Mouse (Mus musculus): ENCODE results near the gene Mtch1.

Gene Mtch1

DNA sequence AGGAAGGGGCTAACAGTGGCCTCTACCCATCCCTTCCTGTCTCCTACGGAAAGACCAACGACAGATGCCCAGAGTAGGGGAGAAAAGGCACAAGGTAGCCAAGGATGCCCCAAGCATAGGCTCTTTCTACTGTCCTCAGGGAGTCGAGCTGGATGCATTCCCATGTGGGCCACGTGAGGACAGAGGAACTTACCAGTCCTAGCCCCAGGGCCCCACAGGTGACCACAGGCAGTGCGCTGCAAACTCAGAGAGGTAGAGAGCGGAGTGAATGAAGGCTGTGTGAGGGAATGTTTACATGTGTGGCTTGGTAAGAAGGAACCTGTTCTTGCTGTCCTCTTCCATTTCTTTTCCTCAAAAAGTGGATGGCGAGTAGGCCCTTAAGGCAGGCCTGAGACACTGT is 41.9 kb downstream of the Mtch1 start:
- no peak for DNase-seq (ENCODE audit: low spot score in 2 of 2)

DNA sequence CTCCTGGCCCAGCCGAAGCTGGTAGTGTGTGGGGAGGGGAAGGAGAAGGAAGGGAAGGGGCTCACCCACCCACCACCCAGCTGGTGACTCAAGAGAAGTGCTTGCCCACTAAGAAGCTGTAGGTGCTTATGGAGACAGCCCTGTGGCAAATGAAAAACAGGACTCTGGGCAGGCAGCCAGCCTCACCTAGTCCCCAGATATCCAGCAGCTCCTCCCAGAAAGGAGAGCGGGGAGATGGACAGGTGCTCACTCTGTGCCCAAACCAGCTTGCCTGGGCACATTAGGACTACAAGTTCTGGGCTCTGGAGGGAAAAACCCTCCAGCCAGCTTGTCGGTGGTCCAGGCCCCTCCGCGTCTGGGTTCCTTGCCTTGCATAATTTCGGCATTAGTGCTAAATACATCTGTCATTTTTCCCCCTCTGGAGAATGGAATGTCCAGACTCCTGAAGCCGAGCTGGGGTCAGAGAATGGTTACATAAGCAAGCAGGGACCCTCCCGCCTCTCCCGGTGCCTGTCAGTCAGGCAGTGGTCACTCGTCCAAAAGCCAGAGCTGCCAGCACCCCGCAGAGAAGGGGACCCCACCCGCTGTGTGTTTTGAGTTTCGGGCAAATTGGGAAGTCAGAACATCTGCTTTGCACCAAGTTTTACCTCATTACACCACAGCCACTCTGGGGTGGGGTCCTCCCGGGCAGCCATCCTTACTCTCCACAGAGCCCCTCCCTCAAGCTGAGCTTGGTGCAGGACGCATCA is 42.5 kb downstream of the Mtch1 start:
- DNase-seq (ENCODE audit: low spot score in 2 of 2), result peak in 1 of 2 experiments; percentile 14

DNA sequence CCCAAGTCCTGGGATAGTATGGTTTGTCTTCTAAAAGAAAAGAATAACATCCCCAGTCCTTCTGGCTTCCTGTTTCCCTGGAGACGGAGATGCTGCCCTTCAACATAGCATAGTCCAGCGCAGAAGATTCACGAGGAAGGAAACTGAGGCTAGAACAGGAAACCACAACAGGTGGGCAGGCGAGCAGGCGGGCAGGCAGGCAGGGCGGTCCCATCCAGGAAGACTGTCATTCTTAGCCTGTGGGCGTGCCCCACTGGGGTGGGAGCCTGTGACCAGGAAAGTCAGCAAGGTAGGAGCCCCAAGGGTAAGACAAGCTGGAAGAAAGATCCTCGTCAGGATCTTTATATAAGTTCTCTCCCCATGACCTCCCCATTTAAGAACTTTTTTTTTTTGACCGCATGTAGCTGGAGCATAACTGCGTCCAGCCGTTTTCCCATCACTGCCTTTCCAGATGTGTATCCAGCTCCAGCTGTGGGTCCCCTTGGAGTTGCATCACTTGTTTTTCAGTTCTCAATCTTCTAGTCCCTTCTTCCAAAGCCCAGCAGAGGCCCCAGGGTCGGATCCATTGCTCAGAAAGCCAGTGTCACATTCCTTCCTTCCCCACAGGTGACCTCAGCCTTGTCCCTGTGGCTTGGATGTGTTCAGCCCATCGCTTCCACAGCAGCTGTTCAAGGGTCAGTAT is 43.2 kb downstream of the Mtch1 start:
- peak; percentile 22 to 35 for DNase-seq (ENCODE audit: low spot score in 2 of 2)

DNA sequence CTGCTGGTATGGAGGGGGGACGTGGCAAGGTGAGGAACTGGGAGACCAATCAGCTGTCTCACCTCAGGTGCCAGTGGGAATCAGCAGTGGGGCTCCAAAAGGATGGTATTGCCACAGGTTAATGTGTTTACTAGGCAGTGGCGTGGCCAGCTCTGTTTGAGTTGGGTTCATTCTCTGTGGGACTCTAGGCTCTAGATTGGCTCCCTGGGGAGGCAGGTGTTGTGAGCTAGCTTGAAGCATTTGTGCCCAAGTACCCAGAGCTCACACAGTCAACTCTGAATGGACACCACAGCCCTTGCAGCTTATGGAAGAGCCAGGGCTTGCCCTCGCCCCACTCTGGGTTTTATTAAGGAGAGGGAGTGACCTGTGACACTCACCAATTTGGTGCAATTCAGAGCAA is 43.9 kb downstream of the Mtch1 start:
- DNase-seq (ENCODE audit: low spot score in 2 of 2), result no peak

DNA sequence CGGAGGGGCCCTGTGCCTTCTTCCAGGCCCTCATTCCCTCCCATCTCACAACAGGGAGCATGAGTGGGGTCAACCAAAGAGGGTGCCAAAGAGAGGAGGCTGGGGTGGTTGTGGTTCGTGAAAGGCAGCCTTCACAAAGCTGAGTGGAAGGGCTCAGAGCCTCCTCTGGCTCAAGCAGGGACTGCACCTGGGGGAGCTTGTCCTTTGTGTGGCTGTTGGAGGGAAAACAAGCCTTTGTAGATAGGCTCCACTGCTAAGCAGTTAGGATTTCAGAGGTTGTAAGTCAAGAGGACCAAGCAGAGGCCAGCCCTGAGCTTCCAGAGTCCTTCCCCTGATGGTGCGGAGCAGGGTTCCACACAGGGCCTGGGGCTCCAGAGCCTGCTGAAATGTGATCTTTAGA is 44.6 kb downstream of the Mtch1 start:
- DNase-seq (ENCODE audit: low spot score in 2 of 2), result peak in 1 of 2 experiments; percentile 43

DNA sequence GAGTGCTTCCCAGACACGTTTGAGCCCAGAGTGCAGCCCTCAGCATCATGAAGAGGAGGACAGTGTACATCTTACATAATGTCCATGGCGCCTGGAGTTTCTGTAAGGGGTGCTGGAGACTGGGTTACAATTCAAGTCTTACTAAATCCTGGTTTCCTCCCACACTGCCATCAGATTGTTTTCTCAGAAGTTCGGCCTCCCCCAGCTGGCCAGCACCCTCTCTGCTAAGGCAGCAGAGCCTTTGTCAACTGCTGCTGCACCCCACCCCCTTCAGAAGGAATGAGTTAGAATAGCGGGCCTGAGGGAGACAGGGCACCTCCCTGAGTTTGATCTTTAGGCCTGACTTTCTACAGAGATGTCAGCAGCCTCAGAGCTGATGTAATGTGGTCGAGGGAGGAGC is 45.6 kb downstream of the Mtch1 start:
- no peak for DNase-seq (ENCODE audit: low spot score in 2 of 2)

DNA sequence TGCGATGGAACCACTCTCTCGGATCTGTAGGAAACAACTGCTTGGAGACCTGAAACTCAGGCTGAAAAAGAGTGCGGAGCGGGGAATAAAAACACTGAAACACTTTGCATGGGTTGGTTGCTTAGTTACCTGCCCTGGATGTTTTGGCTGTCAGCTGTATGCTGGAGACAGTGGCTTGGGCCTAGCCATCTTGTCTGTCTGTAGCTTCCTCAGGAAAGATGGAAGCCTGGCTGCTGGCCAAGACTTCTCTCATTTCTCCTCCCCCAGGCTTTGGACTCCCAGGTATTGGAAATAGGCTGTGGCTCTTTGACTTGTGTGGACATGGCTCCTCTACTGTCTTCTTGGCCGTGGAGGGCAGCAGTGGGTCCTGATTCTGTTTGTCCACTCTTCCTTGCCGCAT is 46.3 kb downstream of the Mtch1 start:
- DNase-seq (ENCODE audit: low spot score in 2 of 2), result no peak

DNA sequence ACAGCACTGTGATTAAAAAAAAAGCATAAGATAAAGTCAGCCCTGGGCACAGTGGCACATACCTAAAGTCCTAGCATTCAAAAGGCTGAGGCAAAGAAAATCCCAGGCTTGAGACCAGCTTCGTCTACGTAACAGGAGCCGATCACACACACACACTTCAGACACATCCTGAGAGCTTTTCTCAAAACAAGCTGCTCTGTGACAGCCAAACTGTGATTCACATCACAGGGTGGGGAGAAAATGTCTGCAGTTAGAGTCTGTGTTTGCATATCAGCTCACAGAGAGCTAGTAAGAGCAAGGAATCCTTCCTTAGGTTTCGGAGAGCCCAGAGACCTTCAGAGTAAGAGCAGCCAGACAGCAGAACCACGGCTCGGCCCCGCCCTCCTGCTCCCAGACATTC is 46.8 kb downstream of the Mtch1 start:
- DNase-seq (ENCODE audit: low spot score in 2 of 2), result no peak

DNA sequence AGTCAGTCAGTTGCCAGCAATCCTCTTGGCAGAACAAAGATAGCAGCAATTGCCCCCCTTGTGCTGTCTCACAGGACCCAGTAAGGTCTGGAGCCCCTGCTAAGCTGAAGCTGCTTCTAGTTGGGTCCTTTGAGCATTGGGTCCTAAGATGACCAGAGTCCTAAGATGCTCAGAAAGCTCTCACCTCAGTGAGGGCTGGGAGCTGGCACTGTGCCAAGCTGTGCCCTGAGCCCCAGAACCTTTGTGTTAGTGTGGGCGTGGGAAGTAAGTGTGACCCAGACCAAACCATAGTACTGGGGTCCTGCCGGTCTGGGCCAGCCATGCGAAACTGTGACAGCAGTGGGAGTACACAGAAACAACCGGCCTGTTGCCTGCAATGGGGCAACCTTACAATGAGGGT is 48.5 kb downstream of the Mtch1 start:
- no peak for DNase-seq (ENCODE audit: low spot score in 2 of 2)

DNA sequence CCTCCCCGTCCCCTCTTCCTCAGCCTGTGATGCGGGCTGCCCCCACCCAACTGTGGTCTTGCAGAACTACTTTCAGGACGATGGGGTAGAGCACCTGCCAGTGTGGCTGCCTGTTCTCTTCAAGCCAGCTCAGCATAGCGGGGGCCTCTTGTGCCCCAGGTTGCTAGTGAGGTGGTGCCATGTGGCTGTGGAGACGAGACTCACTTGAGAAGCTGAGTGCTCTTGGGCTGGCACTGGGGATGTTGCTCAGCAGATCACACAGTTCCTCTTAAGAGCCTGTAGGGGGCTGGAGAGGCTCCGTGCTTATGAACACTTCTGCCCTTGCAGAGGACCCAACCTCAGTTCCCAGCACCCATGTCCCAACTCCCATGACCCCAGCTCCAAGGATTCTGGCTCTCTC is 49.9 kb downstream of the Mtch1 start:
- DNase-seq (ENCODE audit: low spot score in 2 of 2), result no peak

DNA sequence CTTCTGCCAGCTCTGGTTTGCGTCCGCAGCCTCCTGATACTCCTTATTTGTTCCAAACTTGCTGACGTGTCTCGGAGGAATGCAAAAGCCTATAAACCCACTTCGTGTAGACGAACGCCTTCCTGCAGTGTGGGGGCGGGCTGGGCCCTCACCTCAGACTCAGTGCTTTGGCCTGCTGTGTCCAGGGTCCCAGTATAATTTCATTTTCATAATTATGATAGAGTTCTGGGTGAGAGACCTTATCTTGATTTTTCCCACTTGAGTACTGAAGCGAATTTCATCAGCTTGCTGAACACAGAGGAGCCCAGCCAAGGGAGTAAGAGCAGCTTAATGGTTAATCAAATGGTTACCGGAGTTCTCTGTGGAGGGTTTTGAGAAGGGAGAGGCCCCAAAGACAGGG is 50.4 kb downstream of the Mtch1 start:
- no peak for DNase-seq (ENCODE audit: low spot score in 2 of 2)

DNA sequence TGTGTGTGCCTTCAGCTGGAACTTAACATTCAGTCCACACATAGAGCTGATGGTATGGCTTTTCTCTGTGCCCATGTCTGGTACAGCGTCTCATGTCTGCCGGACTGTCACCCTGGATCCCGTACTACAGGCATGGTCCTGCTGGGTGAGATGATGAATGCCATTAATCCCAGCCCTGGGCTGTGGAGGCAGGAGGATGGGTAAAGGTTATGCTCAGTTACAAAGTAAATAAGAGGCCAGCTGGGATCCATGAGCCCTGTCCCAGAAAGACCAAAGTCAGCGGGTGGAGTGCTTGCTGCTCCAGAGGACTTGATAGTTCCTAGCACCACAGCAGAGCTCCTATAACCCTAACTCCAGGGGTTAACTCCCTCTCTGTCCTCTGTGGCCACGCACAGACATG is 51.9 kb downstream of the Mtch1 start:
- no peak for DNase-seq (ENCODE audit: low spot score in 2 of 2)

DNA sequence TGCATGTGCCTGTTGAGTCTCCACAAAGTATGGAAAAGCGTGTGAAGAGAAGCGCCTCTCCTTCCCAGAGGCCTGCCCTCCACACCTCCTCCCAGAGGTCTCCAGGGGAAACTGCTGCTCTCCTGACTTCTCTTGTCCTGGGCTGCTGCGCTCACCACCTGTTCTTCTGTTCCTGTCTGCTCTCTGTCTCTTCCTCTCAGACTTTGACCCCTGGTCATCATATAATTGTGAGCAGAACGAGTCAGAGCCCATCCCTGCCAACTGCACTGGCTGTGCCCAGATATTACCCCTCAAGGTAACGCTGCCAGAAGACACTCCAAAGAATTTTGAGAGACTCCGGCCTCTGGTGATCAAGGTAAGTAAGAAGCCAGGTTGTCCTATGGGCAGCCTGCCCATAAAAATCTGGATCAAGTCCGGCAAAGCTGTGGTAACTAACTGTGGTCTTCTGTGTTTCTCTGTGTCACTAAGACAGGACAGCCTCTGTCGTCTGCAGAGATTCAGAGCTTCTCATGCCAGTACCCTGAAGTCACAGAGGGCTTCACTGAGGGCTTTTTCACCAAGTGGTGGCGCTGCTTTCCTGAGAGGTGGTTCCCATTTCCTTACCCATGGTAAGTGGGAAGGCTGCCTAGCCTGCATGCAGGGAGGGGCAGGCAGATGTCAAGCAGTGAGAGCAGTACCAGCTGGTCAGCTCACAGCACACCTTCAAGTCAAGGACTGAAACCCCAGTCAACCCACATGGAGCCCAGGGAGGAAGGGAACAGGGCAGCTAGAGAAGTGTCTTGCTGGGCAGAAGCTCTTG is 53.7 kb downstream of the Mtch1 start:
- no peak for DNase-seq (ENCODE audit: low spot score in 2 of 2)

DNA sequence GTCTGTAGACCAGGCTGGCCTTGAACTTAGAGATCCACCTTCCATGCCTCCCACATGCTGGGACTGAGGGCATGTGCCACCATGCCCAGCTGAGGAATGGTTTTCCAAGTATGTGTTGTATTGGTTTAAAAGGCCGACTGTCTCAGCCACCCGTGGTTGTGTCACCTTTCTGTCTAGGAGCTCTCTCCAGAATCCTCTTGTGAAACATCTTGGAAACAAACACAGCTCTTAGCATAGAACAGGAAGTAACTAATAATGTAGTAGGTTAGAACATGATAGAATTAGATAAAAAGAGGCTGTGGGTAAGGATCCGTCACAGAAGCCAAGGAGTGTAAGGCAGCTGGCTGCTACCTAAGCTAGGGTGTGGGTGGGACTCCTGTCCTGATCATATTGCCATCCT is 54.7 kb downstream of the Mtch1 start:
- DNase-seq (ENCODE audit: low spot score in 2 of 2), result no peak

DNA sequence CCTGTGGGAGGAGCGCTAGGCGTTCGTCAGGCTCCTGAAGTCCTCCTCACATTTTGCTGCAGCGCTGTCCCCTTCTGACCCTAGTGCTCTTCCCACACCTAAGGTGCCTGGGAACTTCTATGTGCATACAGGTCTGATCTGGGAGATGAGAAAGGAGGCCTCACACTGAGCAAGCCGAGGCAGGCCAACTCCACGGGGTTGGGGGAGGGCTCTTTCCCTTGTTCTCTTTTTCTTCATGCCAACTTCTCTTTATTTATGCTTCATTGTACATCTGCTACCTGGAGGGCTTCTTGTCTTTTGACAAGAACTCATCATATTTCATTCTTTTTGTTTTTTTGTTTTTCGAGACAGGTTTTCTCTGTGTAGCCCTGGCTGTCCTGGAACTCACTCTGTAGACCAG is 55.9 kb downstream of the Mtch1 start:
- DNase-seq (ENCODE audit: low spot score in 2 of 2), result no peak

DNA sequence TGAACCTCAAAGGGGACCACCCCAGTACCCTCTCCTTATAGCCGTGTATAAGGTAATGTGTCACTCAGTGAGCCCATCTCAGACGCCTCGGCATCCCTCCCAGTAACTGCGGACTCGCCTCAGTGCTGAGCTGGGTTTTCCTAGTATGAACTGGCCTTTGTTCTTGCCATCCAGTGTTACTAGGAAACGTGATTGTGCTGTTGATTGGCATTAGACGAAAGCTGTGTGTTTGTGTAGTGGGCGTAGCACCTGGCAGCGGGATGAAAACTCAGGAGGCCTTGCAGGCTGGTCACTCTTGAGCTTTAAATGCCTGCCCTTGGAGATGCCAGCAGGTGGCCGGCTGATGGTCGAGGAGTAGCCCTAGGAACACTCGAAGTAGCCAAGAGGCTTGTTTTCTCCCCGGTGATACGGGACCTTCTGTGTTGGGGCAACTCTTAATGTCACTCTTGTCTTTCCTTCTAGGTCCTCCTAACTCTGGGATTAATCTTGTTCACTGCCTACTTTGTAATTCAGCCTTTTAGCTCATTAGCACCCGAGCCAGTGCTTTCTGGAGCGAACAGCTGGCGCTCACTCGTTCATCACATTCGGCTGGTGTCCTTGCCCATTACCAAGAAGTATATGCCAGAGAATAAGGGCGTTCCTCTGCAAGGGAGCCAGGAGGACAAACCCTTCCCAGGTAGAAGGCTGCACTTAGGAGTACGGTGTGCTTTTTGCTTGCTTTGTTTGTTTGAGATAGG is 65.3 kb downstream of the Mtch1 start:
- DNase-seq (ENCODE audit: low spot score in 2 of 2), result no peak

Data from natural killer cell, adult 2 months (primary cell).